Mouse (Mus musculus) liver, postnatal 0 days (tissue): Measurements from ENCODE around the gene Abhd14b.

Experiments used
- CTCF ChIP-seq: sonication (generic); IDR thresholded peaks from 2 replicates; pipeline ENCODE4 v1.5.1; 2016; ENCODE audit warnings: antibody characterized with exemption, low read depth
- EP300 ChIP-seq: IDR thresholded peaks from 2 replicates; pipeline ENCODE4 v1.6.1; 2016; ENCODE audit warnings: antibody characterized with exemption, low read depth, mild to moderate bottlenecking

DNA sequence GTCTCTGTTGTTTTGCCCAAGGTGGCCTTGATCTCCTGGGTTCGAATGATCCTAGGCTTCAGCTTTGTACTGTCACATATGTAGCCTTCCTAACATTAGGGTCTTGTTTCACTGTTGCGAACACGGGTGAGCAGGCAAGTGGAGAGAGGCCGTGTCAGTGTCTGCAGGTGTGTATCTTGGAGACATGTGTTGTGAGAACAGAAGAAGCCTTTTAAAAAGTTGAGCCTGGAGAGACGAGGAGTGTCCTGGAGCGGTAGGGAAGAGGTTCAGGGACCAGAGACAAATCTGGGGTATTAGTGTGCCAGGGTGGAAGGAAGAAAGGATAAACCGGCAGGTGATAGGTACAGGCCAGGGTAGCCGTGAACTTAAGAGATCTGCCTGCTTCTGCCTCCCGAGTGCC is 30.8 kb downstream of the Abhd14b start:
- TF ChIP-seq EP300 (no peak), CTCF (no peak)
